Mouse (Mus musculus): ENCODE data around the gene Fhit. TPM values are rescaled to one million over a fixed set of nuclear protein-coding genes. Genes with fewer than 3 reads are reported as not detected.

The Fhit gene
- polyA plus RNA-seq, 1 experiment from 2014 or later: 7.1 TPM

DNA sequence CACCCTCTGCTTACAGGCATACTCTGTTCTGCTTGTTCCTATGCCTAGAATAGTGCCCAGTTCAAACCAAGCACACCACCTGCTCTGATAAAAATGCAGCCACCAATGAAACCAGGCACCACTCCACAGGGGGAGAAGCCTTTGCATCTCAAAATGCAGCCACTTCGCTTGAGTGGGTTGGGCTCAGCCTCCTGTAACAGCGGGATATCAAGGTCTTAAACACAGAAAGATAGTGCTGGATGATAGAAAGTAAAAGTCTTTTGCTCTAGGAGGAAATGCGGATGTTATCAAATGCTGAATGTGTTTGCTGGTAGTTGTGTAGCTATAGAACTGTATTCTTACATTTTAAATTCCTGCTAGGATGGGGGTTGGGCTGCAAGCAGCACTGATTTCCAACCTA is 140.4 kb downstream of the Fhit start:
- ATAC-seq (ENCODE audit: insufficient read depth, low FRiP score): no peak
- Histone ChIP-seq H3K36me3 (ENCODE audit: control insufficient read depth, insufficient read depth, low read length) (no peaks in the 10 kb centered on the region), H3K4me1 (ENCODE audit: control insufficient read depth, insufficient read depth, low read length) (no peaks in the 10 kb centered on the region), H3K27me3 (ENCODE audit: control insufficient read depth, insufficient read depth, low read length) (no peaks in the 10 kb centered on the region), H3K27ac (ENCODE audit: low read length) (no peak overlapping the region), H3K4me3 (replicated peaks; ENCODE audit: low read length) (no peak overlapping the region), H3K9ac (ENCODE audit: low read length) (no peak overlapping the region), H3K4me2 (ENCODE audit: low read depth, low read length) (no peak overlapping the region), H3K9me3 (replicated peaks; ENCODE audit: control insufficient read depth, low read length) (no peaks in the 10 kb centered on the region)
- 33% methylated on average over 3 of the region's 3 CpGs for WGBS

DNA sequence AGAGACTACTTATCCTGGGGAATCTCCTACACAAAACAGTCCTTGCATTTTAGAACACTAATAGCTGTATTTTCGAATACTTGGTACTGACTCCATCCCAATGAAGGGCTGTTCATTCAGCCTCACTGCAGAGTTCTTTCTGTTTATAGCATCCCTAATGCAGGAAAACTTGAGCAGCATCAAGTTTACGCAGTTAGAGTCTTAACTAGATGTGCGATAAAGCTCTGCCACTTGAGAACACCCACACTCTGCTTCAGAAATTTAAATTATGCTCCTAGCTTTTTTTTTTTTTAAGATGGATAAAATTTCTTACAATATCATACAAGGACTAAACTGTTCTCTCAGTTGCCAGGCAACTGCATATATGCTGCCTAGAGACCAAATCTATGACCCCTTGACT is 183.2 kb downstream of the Fhit start:
- Histone ChIP-seq H3K9ac (ENCODE audit: low read length) (no peak overlapping the region), H3K27ac (ENCODE audit: low read length) (no peak overlapping the region), H3K27me3 (ENCODE audit: control insufficient read depth, insufficient read depth, low read length) (no peaks in the 10 kb centered on the region), H3K4me1 (ENCODE audit: control insufficient read depth, insufficient read depth, low read length) (no peaks in the 10 kb centered on the region), H3K4me2 (ENCODE audit: low read depth, low read length) (no peak overlapping the region), H3K9me3 (replicated peaks; ENCODE audit: control insufficient read depth, low read length) (no peaks in the 10 kb centered on the region), H3K36me3 (ENCODE audit: control insufficient read depth, insufficient read depth, low read length) (no peaks in the 10 kb centered on the region), H3K4me3 (replicated peaks; ENCODE audit: low read length) (no peak overlapping the region)
- ATAC-seq (ENCODE audit: insufficient read depth, low FRiP score): no peak
- 85% methylated on average over 3 of the region's 3 CpGs for WGBS

DNA sequence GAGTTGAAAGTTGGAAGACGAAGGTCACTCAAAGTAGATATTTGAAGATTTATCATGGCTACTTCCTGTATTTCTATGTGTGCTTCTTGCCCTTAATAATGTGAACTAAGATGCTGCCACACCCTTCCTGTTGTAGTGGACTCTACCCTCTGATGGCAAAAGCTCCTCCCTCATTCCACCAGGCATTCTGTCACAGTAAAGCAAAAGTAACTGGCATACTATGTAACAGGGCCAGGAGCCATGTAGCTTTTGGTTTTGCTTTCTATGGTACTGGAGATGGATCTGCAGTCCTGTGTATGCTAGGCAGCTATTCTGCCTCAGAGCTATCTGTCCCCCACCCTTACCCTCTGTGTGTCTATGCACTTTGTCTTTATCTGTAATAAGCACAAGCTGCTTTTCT is 220.2 kb downstream of the Fhit start:
- Histone ChIP-seq H3K27ac (ENCODE audit: low read length) (no peak overlapping the region), H3K4me2 (ENCODE audit: low read depth, low read length) (no peak overlapping the region), H3K4me1 (ENCODE audit: control insufficient read depth, insufficient read depth, low read length) (no peaks in the 10 kb centered on the region), H3K9ac (ENCODE audit: low read length) (no peak overlapping the region), H3K4me3 (replicated peaks; ENCODE audit: low read length) (no peak overlapping the region), H3K36me3 (ENCODE audit: control insufficient read depth, insufficient read depth, low read length) (no peaks in the 10 kb centered on the region), H3K9me3 (replicated peaks; ENCODE audit: control insufficient read depth, low read length) (no peaks in the 10 kb centered on the region), H3K27me3 (ENCODE audit: control insufficient read depth, insufficient read depth, low read length) (no peaks in the 10 kb centered on the region)
- ATAC-seq (ENCODE audit: insufficient read depth, low FRiP score): no peak
- 83% methylated on average over 1 of the region's 1 CpGs for WGBS

DNA sequence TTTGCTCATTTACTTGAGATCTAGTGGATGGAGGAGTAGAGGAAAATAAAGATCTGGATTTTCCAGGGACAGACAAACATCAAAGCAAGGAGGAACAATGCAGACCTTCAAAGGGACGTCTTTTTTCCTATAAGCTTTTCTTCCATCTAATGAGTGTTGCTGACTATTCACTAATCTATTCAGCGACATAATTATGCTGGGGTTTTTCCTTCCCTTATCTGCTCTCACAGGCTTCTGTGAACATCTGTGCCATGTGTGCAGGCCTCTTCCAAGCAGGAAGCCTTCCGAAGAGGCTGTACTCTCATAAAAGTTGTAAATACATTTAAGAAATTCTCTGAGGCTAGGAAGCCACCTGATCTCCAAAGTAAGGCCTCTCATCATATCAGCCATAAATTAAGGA is 228.2 kb downstream of the Fhit start:
- H3K4me3 ChIP-seq (replicated peaks; ENCODE audit: low read length): no peak overlapping the region
- H3K9me3 ChIP-seq (replicated peaks; ENCODE audit: control insufficient read depth, low read length): no peaks in the 10 kb centered on the region
- no peaks in the 10 kb centered on the region for H3K27me3 ChIP-seq (ENCODE audit: control insufficient read depth, insufficient read depth, low read length)
- H3K27ac ChIP-seq (ENCODE audit: low read length): no peak overlapping the region
- H3K9ac ChIP-seq (ENCODE audit: low read length): no peak overlapping the region
- no peak for ATAC-seq (ENCODE audit: insufficient read depth, low FRiP score)
- H3K36me3 ChIP-seq (ENCODE audit: control insufficient read depth, insufficient read depth, low read length): no peaks in the 10 kb centered on the region
- 58% methylated on average over 3 of the region's 3 CpGs for WGBS
- H3K4me1 ChIP-seq (ENCODE audit: control insufficient read depth, insufficient read depth, low read length): no peaks in the 10 kb centered on the region
- no peak overlapping the region for H3K4me2 ChIP-seq (ENCODE audit: low read depth, low read length)

DNA sequence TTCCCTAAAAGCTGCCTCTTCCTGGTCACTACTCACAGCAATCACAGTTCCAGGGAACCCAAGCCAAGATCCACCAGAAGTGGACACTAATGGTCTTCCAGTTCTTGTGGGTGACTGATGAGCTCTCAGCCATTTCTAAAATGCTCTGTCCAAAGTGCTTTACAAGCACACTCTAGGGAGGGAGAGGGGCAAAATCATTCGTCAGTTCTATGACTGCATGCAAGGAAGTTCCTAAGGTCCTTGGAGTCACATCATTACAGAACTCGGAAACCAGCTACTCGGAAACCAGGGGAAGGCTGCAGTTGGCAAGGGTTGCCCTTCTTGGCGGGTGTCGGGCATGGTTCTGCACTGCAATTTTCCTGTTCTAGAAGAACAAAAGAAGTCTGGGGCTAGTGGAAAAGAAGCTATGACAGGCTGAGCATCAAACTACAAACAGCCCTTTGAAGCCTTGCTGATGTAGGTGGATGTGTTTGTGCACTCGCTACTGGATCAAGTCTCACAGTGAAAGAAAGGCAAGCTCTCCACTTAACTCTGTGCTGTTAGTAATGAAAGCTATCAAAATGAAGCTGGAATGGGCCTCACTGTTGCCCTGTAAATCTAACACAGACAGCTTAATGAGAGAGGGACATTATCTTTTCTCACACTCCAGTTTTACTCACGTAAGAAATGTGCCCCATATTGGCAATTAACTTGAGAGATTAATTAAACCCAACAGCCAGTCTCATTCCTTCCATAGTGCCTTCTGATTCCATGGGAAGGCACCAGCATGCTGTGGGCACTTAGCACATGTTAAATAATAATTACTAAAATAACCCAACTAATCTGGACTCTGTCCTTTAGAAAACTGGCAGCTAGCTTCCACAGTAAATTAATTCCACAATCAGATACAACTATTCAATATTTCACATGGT is 243.7 kb downstream of the Fhit start:
- Histone ChIP-seq H3K4me2 (ENCODE audit: low read depth, low read length) (no peak overlapping the region), H3K9ac (ENCODE audit: low read length) (no peak overlapping the region), H3K4me3 (replicated peaks; ENCODE audit: low read length) (no peak overlapping the region), H3K27ac (ENCODE audit: low read length) (no peak overlapping the region), H3K36me3 (ENCODE audit: control insufficient read depth, insufficient read depth, low read length) (no peaks in the 10 kb centered on the region), H3K9me3 (replicated peaks; ENCODE audit: control insufficient read depth, low read length) (no peaks in the 10 kb centered on the region), H3K27me3 (ENCODE audit: control insufficient read depth, insufficient read depth, low read length) (no peaks in the 10 kb centered on the region), H3K4me1 (ENCODE audit: control insufficient read depth, insufficient read depth, low read length) (no peaks in the 10 kb centered on the region)
- no peak for ATAC-seq (ENCODE audit: insufficient read depth, low FRiP score)
- WGBS: 68% methylated on average over 7 of the region's 7 CpGs

DNA sequence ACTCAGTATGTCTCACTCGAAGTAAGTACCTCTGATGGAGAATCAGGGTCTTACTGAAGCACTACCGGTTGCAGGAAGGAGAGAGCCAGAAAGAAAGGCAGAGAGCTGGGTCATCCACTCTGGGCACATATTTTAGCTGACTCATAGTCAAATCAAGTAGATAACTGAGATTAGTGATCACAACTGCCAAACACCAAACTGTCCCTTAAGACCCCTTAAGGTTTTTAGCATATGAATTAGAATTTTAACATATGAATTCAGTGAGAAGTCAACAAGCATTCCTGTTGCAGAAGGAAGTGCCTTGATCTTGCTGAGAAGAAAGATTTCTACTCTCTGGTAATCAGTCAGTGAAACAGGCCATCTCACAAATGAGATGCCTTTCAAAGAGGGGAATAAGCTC is 253.8 kb downstream of the Fhit start:
- H3K9ac ChIP-seq (ENCODE audit: low read length): no peak overlapping the region
- H3K27me3 ChIP-seq (ENCODE audit: control insufficient read depth, insufficient read depth, low read length): no peaks in the 10 kb centered on the region
- no peaks in the 10 kb centered on the region for H3K36me3 ChIP-seq (ENCODE audit: control insufficient read depth, insufficient read depth, low read length)
- H3K27ac ChIP-seq (ENCODE audit: low read length): no peak overlapping the region
- no peak for ATAC-seq (ENCODE audit: insufficient read depth, low FRiP score)
- H3K9me3 ChIP-seq (replicated peaks; ENCODE audit: control insufficient read depth, low read length): no peaks in the 10 kb centered on the region
- no peaks in the 10 kb centered on the region for H3K4me1 ChIP-seq (ENCODE audit: control insufficient read depth, insufficient read depth, low read length)
- no peak overlapping the region for H3K4me3 ChIP-seq (replicated peaks; ENCODE audit: low read length)
- no peak overlapping the region for H3K4me2 ChIP-seq (ENCODE audit: low read depth, low read length)
- WGBS: 67% methylated on average over 2 of the region's 2 CpGs

DNA sequence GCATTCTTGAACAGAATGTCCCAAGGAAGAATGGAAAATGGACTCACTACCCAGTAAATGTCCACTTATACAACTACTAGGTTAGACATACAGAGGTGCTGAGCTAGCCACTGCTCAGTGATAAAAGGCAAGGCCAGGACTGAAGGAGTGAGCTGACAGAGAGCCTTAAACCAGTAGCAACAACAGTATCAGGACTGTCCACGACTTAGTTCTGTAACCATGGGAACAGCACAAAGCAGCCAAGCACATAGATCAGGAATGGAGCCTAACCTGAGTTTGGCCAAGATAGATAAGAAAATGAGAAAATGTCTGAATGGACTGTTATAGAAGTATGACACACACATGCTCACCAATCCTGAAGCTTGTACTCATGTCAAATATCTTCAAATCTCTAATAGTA is 279.1 kb downstream of the Fhit start:
- Histone ChIP-seq H3K4me1 (ENCODE audit: control insufficient read depth, insufficient read depth, low read length) (no peaks in the 10 kb centered on the region), H3K9ac (ENCODE audit: low read length) (no peak overlapping the region)
- 23% methylated on average over 1 of the region's 1 CpGs for WGBS

DNA sequence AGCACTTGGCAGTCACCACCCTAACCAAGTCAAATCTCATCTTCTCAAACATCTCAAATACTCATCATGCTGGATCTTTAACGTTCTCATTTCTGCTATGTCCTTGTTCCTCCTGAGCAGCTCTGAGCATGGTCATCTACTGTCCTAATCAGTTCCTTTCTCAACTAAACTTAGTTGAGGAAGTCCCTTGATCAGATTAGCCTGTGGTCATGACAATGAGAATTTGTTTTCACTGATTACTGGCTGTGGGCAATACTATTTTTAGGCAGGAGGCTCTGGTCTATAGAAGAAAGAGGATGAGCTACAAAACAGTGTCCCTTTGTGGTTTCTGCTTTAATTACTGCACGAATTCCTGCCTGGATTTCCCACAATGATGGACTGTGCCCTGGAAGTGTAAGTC is 281.1 kb downstream of the Fhit start:
- ATAC-seq (ENCODE audit: insufficient read depth, low FRiP score): no peak
- 71% methylated on average over 2 of the region's 2 CpGs for WGBS
- no peaks in the 10 kb centered on the region for H3K4me1 ChIP-seq (ENCODE audit: control insufficient read depth, insufficient read depth, low read length)
- no peaks in the 10 kb centered on the region for H3K36me3 ChIP-seq (ENCODE audit: control insufficient read depth, insufficient read depth, low read length)
- H3K9ac ChIP-seq (ENCODE audit: low read length): no peak overlapping the region
- H3K27ac ChIP-seq (ENCODE audit: low read length): no peak overlapping the region
- no peak overlapping the region for H3K4me3 ChIP-seq (replicated peaks; ENCODE audit: low read length)
- no peaks in the 10 kb centered on the region for H3K27me3 ChIP-seq (ENCODE audit: control insufficient read depth, insufficient read depth, low read length)
- H3K9me3 ChIP-seq (replicated peaks; ENCODE audit: control insufficient read depth, low read length): no peaks in the 10 kb centered on the region
- no peak overlapping the region for H3K4me2 ChIP-seq (ENCODE audit: low read depth, low read length)

More for the DNA sequence above, 279.1 kb downstream of the Fhit start:
- Histone ChIP-seq H3K36me3 (ENCODE audit: control insufficient read depth, insufficient read depth, low read length) (no peaks in the 10 kb centered on the region), H3K9me3 (replicated peaks; ENCODE audit: control insufficient read depth, low read length) (no peaks in the 10 kb centered on the region), H3K27me3 (ENCODE audit: control insufficient read depth, insufficient read depth, low read length) (no peaks in the 10 kb centered on the region), H3K4me3 (replicated peaks; ENCODE audit: low read length) (no peak overlapping the region), H3K27ac (ENCODE audit: low read length) (no peak overlapping the region), H3K4me2 (ENCODE audit: low read depth, low read length) (no peak overlapping the region)
- ATAC-seq (ENCODE audit: insufficient read depth, low FRiP score): no peak

DNA sequence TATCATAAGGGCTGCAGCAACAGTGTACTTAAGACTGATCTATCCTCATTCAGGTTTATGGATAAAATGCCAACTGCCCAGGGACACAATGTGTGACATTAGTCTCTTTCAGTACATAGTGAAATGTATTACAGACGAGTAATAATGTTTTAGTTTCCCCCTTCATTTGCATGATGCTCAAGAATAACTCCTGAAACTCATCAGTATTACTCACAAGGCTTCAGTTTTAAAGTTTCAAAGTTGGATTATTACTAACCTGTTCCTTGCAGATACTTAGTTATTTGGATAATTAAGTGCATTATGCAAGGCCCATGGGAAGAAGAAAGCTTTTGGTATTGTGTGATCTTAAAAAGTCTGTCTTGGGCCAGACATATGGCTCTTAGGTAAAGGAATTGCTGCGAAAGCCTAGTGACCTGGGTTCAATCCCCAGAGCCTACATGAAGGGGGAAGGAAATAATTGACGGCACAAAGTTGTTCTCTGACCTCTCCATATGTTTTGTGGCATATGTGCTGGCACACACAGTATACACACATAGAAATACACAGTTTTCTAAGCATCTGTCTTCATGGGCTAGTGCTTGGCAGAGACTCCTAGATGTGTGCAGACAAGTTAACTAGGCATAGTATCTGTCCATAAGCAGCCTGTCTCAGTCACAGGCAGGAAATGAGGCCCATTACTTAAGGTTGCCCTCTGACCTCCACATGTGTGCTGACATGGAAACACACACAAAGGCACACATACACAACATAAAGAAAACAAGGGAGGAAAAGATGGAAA is 287.1 kb downstream of the Fhit start:
- H3K9ac ChIP-seq (ENCODE audit: low read length): no peak overlapping the region
- no peak overlapping the region for H3K27ac ChIP-seq (ENCODE audit: low read length)
- ATAC-seq (ENCODE audit: insufficient read depth, low FRiP score): no peak
- WGBS: 82% methylated on average over 3 of the region's 3 CpGs
- H3K27me3 ChIP-seq (ENCODE audit: control insufficient read depth, insufficient read depth, low read length): no peaks in the 10 kb centered on the region
- no peaks in the 10 kb centered on the region for H3K9me3 ChIP-seq (replicated peaks; ENCODE audit: control insufficient read depth, low read length)
- H3K4me3 ChIP-seq (replicated peaks; ENCODE audit: low read length): no peak overlapping the region
- no peaks in the 10 kb centered on the region for H3K36me3 ChIP-seq (ENCODE audit: control insufficient read depth, insufficient read depth, low read length)
- no peaks in the 10 kb centered on the region for H3K4me1 ChIP-seq (ENCODE audit: control insufficient read depth, insufficient read depth, low read length)
- H3K4me2 ChIP-seq (ENCODE audit: low read depth, low read length): no peak overlapping the region
